Mouse (Mus musculus) liver, embryonic 15.5 days (tissue): ENCODE measurements at regions not wholly inside any gene's neighbourhood (a gene's known extent, or its start where the extent isn't known, plus 50 kb on each side); places are given as distances from the start of the nearest gene placed in this dataset.
A peak's percentile ranks its signal among the peaks of the same experiment; 100 is the strongest.
"Not testable (repeated sequence)": the region's sequence is repeated elsewhere in the genome, so short reads cannot be mapped to it uniquely, and the experiment has no call there.

Experiments
- ATAC-seq: fragments of 200-750 bp; cut with Nextera tagmentation; 2 replicates; pipeline ENCODE4 v1.8.0; 2017; ENCODE audit warnings: moderate number of reproducible peaks, mild to moderate bottlenecking, moderate library complexity; ENCODE audit not compliant: insufficient read depth
- H3K27ac ChIP-seq: fragments of 300-500 bp; sonication (generic); replicated peaks from 2 replicates; pipeline ENCODE4 v1.5.1; 2015; ENCODE audit warnings: mild to moderate bottlenecking, inconsistent platforms
- H3K27me3 ChIP-seq: fragments of 300-500 bp; sonication (generic); 2 replicates; pipeline ENCODE4 v1.6.1; 2015; ENCODE audit warnings: mild to moderate bottlenecking, inconsistent platforms
- H3K36me3 ChIP-seq: fragments of 300-500 bp; sonication (generic); replicated peaks from 2 replicates; pipeline ENCODE4 v1.6.1; 2015; ENCODE audit warnings: moderate library complexity, mild to moderate bottlenecking, inconsistent platforms
- H3K4me1 ChIP-seq: fragments of 300-500 bp; sonication (generic); replicated peaks from 2 replicates; pipeline ENCODE4 v1.6.1; 2015; ENCODE audit warnings: inconsistent platforms
- H3K4me2 ChIP-seq: fragments of 300-500 bp; sonication (generic); 2 replicates; pipeline ENCODE4 v1.6.1; 2015; ENCODE audit warnings: moderate library complexity, mild to moderate bottlenecking, inconsistent platforms
- H3K4me3 ChIP-seq: fragments of 300-500 bp; sonication (generic); replicated peaks from 2 replicates; pipeline ENCODE4 v1.5.1; 2015; ENCODE audit warnings: mild to moderate bottlenecking, inconsistent platforms
- H3K9ac ChIP-seq: fragments of 300-500 bp; sonication (generic); 2 replicates; pipeline ENCODE4 v1.6.1; 2015; ENCODE audit warnings: moderate library complexity, mild to moderate bottlenecking, inconsistent platforms
- H3K9me3 ChIP-seq: fragments of 300-500 bp; sonication (generic); replicated peaks from 2 replicates; pipeline ENCODE4 v1.6.1; 2016; ENCODE audit warnings: inconsistent platforms
- WGBS: fragments of 180-500 bp; shearing (Covaris S2); methylation state at CpG from one replicate; pipeline ENCODE4 v1.1.7; 2015; ENCODE audit warnings: mixed read lengths; ENCODE audit not compliant: insufficient replicate concordance; 5-methylcytosine and 5-hydroxymethylcytosine counted together

DNA sequence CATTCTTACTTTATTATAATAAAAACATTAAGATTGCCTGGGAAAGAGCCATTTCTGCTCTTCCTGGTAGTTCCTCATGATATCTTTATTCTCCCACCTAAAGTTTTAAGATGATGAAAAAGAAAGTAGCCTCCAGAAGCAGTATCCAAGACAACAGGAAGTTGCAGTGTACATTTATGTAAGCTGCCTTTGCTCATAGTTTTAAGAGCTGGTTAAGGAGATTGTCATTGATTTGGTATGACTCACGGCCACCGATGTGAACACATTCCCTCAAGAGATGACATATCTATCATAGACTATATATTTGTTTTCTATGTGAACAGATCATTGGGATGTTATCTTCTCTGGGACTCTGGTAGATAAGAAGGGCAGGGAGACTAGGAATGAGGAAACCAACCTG, 281.8 kb downstream of the Adgb start:
- Histone ChIP-seq H3K4me1 (no peaks in the 10 kb centered on the region), H3K27me3 (no peaks in the 10 kb centered on the region), H3K9ac (no peak overlapping the region), H3K9me3 (no peaks in the 10 kb centered on the region), H3K4me3 (no peak overlapping the region), H3K27ac (no peak overlapping the region), H3K4me2 (no peak overlapping the region), H3K36me3 (no peaks in the 10 kb centered on the region)
- no peak for ATAC-seq
- 65% methylated on average over 2 of the region's 2 CpGs for WGBS

DNA sequence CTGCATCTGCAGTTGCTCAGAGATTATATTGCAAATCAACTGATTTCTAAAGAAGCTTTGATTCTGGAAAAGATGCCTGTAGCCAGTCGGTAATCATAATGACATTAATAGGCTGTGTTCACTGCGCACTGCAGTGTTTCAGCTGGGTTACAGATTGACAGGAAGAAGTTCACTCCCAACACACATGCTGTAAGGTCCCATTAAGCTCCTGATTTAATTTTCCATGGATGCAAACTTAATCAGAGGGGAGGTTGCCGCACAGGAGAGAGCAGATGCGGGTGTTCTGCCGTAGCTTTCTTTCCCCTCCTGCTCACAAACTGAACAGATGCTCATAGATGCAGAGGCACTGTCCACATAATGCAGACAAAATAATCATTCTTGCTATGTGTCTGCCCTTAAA, 284.0 kb downstream of the Adgb start:
- Histone ChIP-seq H3K36me3 (no peaks in the 10 kb centered on the region), H3K4me3 (no peak overlapping the region), H3K9ac (no peak overlapping the region), H3K4me1 (no peaks in the 10 kb centered on the region; the same call in 1 of the 2 replicates), H3K4me2 (no peak overlapping the region), H3K27me3 (no peaks in the 10 kb centered on the region), H3K9me3 (no peaks in the 10 kb centered on the region), H3K27ac (no peak overlapping the region)
- WGBS = 73% methylated on average over 5 of the region's 5 CpGs
- no peak for ATAC-seq

DNA sequence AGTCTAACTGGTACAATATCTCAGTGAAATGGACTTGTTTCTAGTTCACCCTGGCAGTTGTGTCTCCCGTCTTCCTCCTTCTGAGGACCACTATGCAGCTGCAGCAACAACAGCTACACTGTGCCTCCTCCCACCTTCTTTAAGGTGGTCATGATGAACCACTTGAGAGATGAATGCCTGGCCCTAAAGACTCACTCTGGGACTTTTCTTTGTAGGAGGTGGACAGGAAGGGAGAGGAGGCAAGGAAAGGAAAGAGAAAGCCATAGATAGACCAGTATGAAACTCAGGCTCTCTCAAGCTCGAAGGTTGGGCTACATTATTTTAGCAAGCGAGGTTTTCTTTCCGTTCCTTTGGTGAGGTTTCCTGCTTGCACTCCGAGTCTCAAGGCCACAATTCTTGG, 285.4 kb downstream of the Adgb start:
- WGBS = 35% methylated on average over 5 of the region's 5 CpGs
- Histone ChIP-seq H3K27me3 (no peaks in the 10 kb centered on the region), H3K9me3 (no peaks in the 10 kb centered on the region), H3K9ac (no peak overlapping the region), H3K4me1 (no peaks in the 10 kb centered on the region; the same call in 1 of the 2 replicates), H3K4me3 (no peak overlapping the region), H3K27ac (no peak overlapping the region), H3K36me3 (no peaks in the 10 kb centered on the region), H3K4me2 (no peak overlapping the region)
- ATAC-seq = no peak

DNA sequence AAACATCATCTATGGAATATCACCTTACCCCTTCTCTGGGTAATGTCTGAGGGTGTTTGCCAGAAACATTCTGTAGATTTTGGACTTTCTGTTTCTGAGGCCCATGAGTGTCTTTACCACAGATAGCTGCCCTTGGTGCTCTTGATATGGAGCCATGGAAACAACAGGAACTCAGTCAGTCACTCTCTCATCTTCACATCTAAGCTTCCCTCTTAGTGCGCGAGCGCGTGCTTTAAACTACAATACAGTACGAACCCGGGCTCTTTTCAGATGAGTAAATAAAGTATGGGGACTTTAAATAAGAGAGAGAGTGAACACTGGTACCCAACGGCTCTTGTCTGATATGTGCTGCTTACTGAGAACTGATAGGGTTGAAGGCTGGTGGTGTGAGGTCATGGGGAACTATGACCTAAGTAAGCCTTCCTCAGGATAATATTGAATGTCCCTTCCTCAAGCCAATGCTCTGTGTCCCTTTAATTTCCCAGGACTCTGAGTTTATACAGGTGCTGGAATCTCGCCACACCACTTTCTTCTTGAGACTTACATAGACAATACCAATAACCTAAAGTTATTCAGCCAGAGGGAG, 284.5 kb upstream of the Stxbp5 start:
- H3K27me3 ChIP-seq = no peaks in the 10 kb centered on the region
- H3K4me1 ChIP-seq = no peaks in the 10 kb centered on the region; the same call in 1 of the 2 replicates
- no peak overlapping the region for H3K4me2 ChIP-seq
- H3K27ac ChIP-seq = no peak overlapping the region
- H3K36me3 ChIP-seq = no peaks in the 10 kb centered on the region
- no peak overlapping the region for H3K4me3 ChIP-seq
- 35% methylated on average over 8 of the region's 8 CpGs for WGBS
- no peak for ATAC-seq
- no peaks in the 10 kb centered on the region for H3K9me3 ChIP-seq
- no peak overlapping the region for H3K9ac ChIP-seq

DNA sequence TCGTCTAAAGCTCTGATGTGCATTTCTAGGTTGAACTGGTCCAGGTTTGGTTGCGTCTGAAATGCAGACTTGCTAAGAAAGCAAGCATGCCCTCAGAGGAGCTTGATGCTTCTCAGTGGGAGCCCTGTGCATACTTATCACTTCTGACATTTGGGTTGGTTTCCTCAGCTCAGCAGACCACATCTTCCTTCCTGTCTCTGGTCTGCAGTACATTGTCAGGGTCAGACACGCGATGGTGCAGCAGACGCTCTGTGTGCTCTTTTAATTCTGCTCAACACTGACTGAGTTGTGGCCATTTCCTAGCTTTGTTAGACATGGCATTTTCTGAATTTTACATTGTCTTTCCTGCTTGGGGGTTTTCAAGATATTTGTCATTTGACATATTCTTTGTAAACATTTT, 283.5 kb upstream of the Stxbp5 start:
- Histone ChIP-seq H3K4me3 (no peak overlapping the region), H3K9ac (no peak overlapping the region), H3K27me3 (no peaks in the 10 kb centered on the region), H3K4me1 (no peaks in the 10 kb centered on the region; the same call in 1 of the 2 replicates), H3K4me2 (peak overlapping the region; percentile 36), H3K27ac (peak overlapping the region; percentile 3; the same call in 1 of the 2 replicates), H3K9me3 (no peaks in the 10 kb centered on the region), H3K36me3 (no peaks in the 10 kb centered on the region)
- ATAC-seq = peak; percentile 60; the same call in 1 of the 2 replicates
- WGBS = 12% methylated on average over 5 of the region's 5 CpGs

DNA sequence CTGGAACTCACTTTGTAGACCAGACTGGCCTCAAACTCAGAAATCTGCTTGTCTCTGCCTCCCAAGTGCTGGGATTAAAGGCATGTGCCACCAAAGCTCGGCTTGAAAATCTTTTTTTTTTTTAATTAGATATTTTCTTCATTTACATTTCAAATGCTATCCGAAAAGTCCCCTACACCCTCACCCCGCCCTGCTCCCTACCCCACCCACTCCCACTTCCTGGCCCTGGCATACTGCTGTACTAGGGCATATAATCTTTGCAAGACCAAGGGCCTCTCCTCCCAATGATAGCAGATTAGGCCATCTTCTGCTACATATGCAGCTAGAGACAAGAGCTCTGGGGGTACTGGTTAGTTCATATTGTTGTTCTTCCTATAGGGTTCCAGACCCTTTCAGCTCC, 276.2 kb upstream of the Stxbp5 start:
- 24% methylated on average over 3 of the region's 3 CpGs for whole genome bisulfite sequencing
- H3K9me3 ChIP-seq, H3K4me2 ChIP-seq, H3K4me3 ChIP-seq, H3K27ac ChIP-seq, ATAC-seq, H3K9ac ChIP-seq, H3K36me3 ChIP-seq, H3K27me3 ChIP-seq, H3K4me1 ChIP-seq: not testable (repeated sequence)
